Mouse (Mus musculus) lung, adult 2 months (tissue): Measurements from ENCODE around the gene Zfp184.
A peak's percentile ranks its signal among the peaks of the same experiment; 100 is the strongest.

ENCODE experiments used
- CTCF ChIP-seq: fragments of 200-500 bp; IDR thresholded peaks from 2 replicates; pipeline ENCODE4 v1.5.1; 2011; ENCODE audit warnings: mild to moderate bottlenecking, low read length, control low read depth; ENCODE audit not compliant: insufficient read depth
- POLR2A ChIP-seq: fragments of 200-500 bp; IDR thresholded peaks from 2 replicates; pipeline ENCODE4 v1.6.1; 2011; ENCODE audit warnings: low read depth, mild to moderate bottlenecking, control low read depth, low read length, borderline replicate concordance; ENCODE audit errors: extremely low read depth

- TF ChIP-seq CTCF (peak; percentile 51), POLR2A (0 out of 2 replicates have a peak, but pooled peaks have one; percentile 38)
Observed at GRCm38 (mm10) chr13:21974221-21974725, 29.4 kb downstream of the Zfp184 start.
